ENCODE assay signal across 9 mouse cellular contexts in genomic region chrX:42059282-42060068, GRCm38 (mm10). TPM values are rescaled to one million over a fixed set of nuclear protein-coding genes. Genes with fewer than 3 reads are reported as not detected.
DNase-seq lines count a peak whose midpoint lies in the region; ATAC-seq and TF ChIP-seq lines count a peak whose summit lies in the region.
"Had no signal": no experiment of that assay in that cellular context is flagged by ENCODE, and none has a peak within 500 bp of the region (broad histone marks: within the 10 kb centered on the region; RNA-seq: fewer than 3 reads in every experiment).

Xiap (plus strand) TSS chrX:42059679.

- TF ChIP-seq CTCF in Patski (IDR thresholded peaks at IDR 0.05), result no peak

- H3K4me2 ChIP-seq in hindbrain, embryonic 12.5 days (replicated peaks), result no peak within 1 kb of the TSS
- H3K4me2 ChIP-seq in forebrain, embryonic 16.5 days (ENCODE audit: low read length), result no peak within 1 kb of the TSS
- H3K4me2 ChIP-seq in intestine, embryonic 14.5 days (ENCODE audit: low read length), result no peak within 1 kb of the TSS
- H3K4me2 ChIP-seq in midbrain, embryonic 11.5 days, result no peak within 1 kb of the TSS

- H3K27me3 ChIP-seq in hindbrain, embryonic 12.5 days, result no peaks in the 10 kb centered on the region
- no peaks in the 10 kb centered on the region for H3K27me3 ChIP-seq in hindbrain, embryonic 10.5 days (ENCODE audit: insufficient read depth, poor library complexity, severe bottlenecking)
- no peaks in the 10 kb centered on the region for H3K27me3 ChIP-seq in Patski
- no peaks in the 10 kb centered on the region for H3K27me3 ChIP-seq in forebrain, embryonic 16.5 days (replicated peaks; ENCODE audit: control insufficient read depth, insufficient read depth, low read length)
- no peaks in the 10 kb centered on the region for H3K27me3 ChIP-seq in intestine, embryonic 14.5 days (replicated peaks; ENCODE audit: control insufficient read depth, insufficient read depth, low read length)
- no peaks in the 10 kb centered on the region for H3K27me3 ChIP-seq in midbrain, embryonic 11.5 days (ENCODE audit: control insufficient read depth, insufficient read depth, low read length)

- no peak within 1 kb of the TSS for H3K4me3 ChIP-seq in hindbrain, embryonic 12.5 days
- no peak within 1 kb of the TSS for H3K4me3 ChIP-seq in hindbrain, embryonic 10.5 days
- H3K4me3 ChIP-seq in forebrain, embryonic 16.5 days (replicated peaks; ENCODE audit: low read length), result no peak within 1 kb of the TSS
- H3K4me3 ChIP-seq in intestine, embryonic 14.5 days (ENCODE audit: low read depth, low read length), result no peak within 1 kb of the TSS
- no peak within 1 kb of the TSS for H3K4me3 ChIP-seq in midbrain, embryonic 11.5 days (ENCODE audit: low read depth, low read length)

- no peak for DNase-seq in hindbrain, embryonic 10.5 days (ENCODE audit: low spot score)
- DNase-seq in Patski (ENCODE audit: low read depth, low spot score), result no peak
- no peak for DNase-seq in intestine, embryonic 14.5 days (ENCODE audit: low spot score)
- DNase-seq in midbrain, embryonic 11.5 days (ENCODE audit: low spot score, missing footprints), result no peak
- no peak for DNase-seq in spleen, postnatal 4 days (ENCODE audit: low spot score in 2 of 2)
- no peak for DNase-seq in thymus, postnatal 10 days (ENCODE audit: low spot score in 2 of 2)

- in situ Hi-C loops in Patski (cut with MboI; ENCODE audit: low pct_unique_long_range_greater_than_20kb), result no loop called here

- CTCF ChIA-PET in Patski (lab: Charles Lee), result no interaction called here

- WGBS in hindbrain, embryonic 12.5 days, result 83% methylated on average over 5 of the region's 5 CpGs
- WGBS in hindbrain, embryonic 10.5 days, result 82% methylated on average over 5 of the region's 5 CpGs
- WGBS in forebrain, embryonic 16.5 days, result 91% methylated on average over 5 of the region's 5 CpGs
- 59% methylated on average over 5 of the region's 5 CpGs for WGBS in intestine, embryonic 14.5 days
- 90% methylated on average over 5 of the region's 5 CpGs for WGBS in midbrain, embryonic 11.5 days

- ATAC-seq in hindbrain, embryonic 12.5 days (ENCODE audit: low FRiP score), result no peak
- ATAC-seq in Patski, result no peak
- ATAC-seq in forebrain, embryonic 16.5 days, result no peak
- no peak; the same call in 1 of the 2 replicates for ATAC-seq in intestine, embryonic 14.5 days (replicated peaks; ENCODE audit: low FRiP score, low TSS enrichment, low read depth)
- no peak for ATAC-seq in midbrain, embryonic 11.5 days (ENCODE audit: low FRiP score)

- H3K27ac ChIP-seq in hindbrain, embryonic 12.5 days, result no peak within 1 kb of the TSS
- no peak within 1 kb of the TSS for H3K27ac ChIP-seq in hindbrain, embryonic 10.5 days
- no peak within 1 kb of the TSS for H3K27ac ChIP-seq in forebrain, embryonic 16.5 days (ENCODE audit: low read length)
- H3K27ac ChIP-seq in intestine, embryonic 14.5 days (ENCODE audit: low read depth), result no peak within 1 kb of the TSS
- no peak within 1 kb of the TSS for H3K27ac ChIP-seq in midbrain, embryonic 11.5 days (ENCODE audit: low read depth, low read length)
- H3K27ac ChIP-seq: liver, embryonic 14.5 days had no signal

- H3K4me1 ChIP-seq in hindbrain, embryonic 12.5 days, result no peaks in the 10 kb centered on the region
- no peaks in the 10 kb centered on the region for H3K4me1 ChIP-seq in hindbrain, embryonic 10.5 days (replicated peaks)
- H3K4me1 ChIP-seq in forebrain, embryonic 16.5 days (replicated peaks; ENCODE audit: control insufficient read depth, insufficient read depth, low read length), result no peaks in the 10 kb centered on the region
- no peaks in the 10 kb centered on the region for H3K4me1 ChIP-seq in intestine, embryonic 14.5 days (replicated peaks; ENCODE audit: control insufficient read depth, insufficient read depth, low read length)
- no peaks in the 10 kb centered on the region for H3K4me1 ChIP-seq in midbrain, embryonic 11.5 days (ENCODE audit: control insufficient read depth, insufficient read depth, low read length)

- no peaks in the 10 kb centered on the region for H3K9me3 ChIP-seq in hindbrain, embryonic 12.5 days (replicated peaks)
- H3K9me3 ChIP-seq in hindbrain, embryonic 10.5 days, result no peaks in the 10 kb centered on the region
- H3K9me3 ChIP-seq in forebrain, embryonic 16.5 days (ENCODE audit: control insufficient read depth, low read length), result no peaks in the 10 kb centered on the region
- no peaks in the 10 kb centered on the region for H3K9me3 ChIP-seq in intestine, embryonic 14.5 days (ENCODE audit: control insufficient read depth, low read length)
- no peaks in the 10 kb centered on the region for H3K9me3 ChIP-seq in midbrain, embryonic 11.5 days (ENCODE audit: control insufficient read depth, low read length)

- H3K36me3 ChIP-seq in hindbrain, embryonic 12.5 days, result no peaks in the 10 kb centered on the region
- H3K36me3 ChIP-seq in hindbrain, embryonic 10.5 days, result no peaks in the 10 kb centered on the region
- H3K36me3 ChIP-seq in forebrain, embryonic 16.5 days (ENCODE audit: control insufficient read depth, insufficient read depth), result no peaks in the 10 kb centered on the region
- no peaks in the 10 kb centered on the region for H3K36me3 ChIP-seq in intestine, embryonic 14.5 days (ENCODE audit: control insufficient read depth, insufficient read depth, low read length)
- H3K36me3 ChIP-seq in midbrain, embryonic 11.5 days (ENCODE audit: control insufficient read depth, insufficient read depth, low read length), result no peaks in the 10 kb centered on the region

- POLR2A ChIA-PET in Patski (lab: Charles Lee), result no interaction called here

- no peak within 1 kb of the TSS for H3K9ac ChIP-seq in hindbrain, embryonic 12.5 days
- no peak within 1 kb of the TSS for H3K9ac ChIP-seq in forebrain, embryonic 16.5 days (replicated peaks; ENCODE audit: low read depth, low read length)
- H3K9ac ChIP-seq in intestine, embryonic 14.5 days (ENCODE audit: low read length), result no peak within 1 kb of the TSS
- no peak within 1 kb of the TSS for H3K9ac ChIP-seq in midbrain, embryonic 11.5 days (ENCODE audit: low read length)
- H3K9ac ChIP-seq: liver, embryonic 14.5 days had no signal

RNA-seq across cellular contexts. Expression of gene Xiap, which starts in this region (rescaled TPM):
- polyA plus RNA-seq in hindbrain, embryonic 12.5 days (2016; fragmentation: Nextera tagmentation; extraction: Ambion mirVana), result 11.5 and 12.3 TPM in 2 replicates
- 9.3 and 9.6 TPM in 2 replicates for polyA plus RNA-seq in hindbrain, embryonic 10.5 days (2016; fragmentation: Nextera tagmentation; extraction: Ambion mirVana)
- polyA plus RNA-seq in Patski (2021), result 32.1 TPM
- 10.5 and 10.6 TPM in 2 replicates for polyA plus RNA-seq in forebrain, embryonic 16.5 days (2015; fragmentation: Nextera tagmentation; extraction: Ambion mirVana)
- 17.6 and 19.1 TPM in 2 replicates for polyA plus RNA-seq in intestine, embryonic 14.5 days (2014; fragmentation: Nextera tagmentation; extraction: Ambion mirVana)
- polyA plus RNA-seq in midbrain, embryonic 11.5 days (2014; fragmentation: Nextera tagmentation; extraction: Ambion mirVana), result 12.7 and 13.7 TPM in 2 replicates
